Mouse (Mus musculus): Measurements from ENCODE around the gene Dock9. TPM values are rescaled to one million over a fixed set of nuclear protein-coding genes. Genes with fewer than 3 reads are reported as not detected.

Gene Dock9
- polyA plus RNA-seq, 1 experiment from 2014 or later = 6.4 TPM

DNA sequence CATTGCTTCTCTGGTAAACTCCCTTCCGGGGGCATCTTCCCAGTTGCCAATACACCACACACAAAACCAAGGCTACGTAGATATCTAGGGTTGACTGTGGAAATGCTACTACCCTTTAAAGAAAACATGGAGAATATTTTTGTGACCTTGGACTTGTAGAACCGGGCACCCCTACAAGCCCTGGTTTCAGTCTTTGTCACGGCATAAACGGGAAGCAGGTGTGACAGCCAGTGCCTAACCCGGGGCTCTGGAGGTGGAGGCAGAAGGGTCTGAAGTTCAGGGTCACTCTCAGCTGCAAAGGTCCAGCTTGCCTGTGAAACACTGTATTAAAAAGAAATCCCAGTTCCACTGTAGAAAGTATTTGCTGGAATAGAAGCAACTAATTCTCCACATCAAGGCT lies 200.6 kb downstream of the Dock9 start:
- DNase-seq (ENCODE audit: low spot score) (no peak), ATAC-seq (ENCODE audit: low FRiP score, low TSS enrichment) (no peak)
- Histone ChIP-seq H3K27ac (replicated peaks) (no peak overlapping the region), H3K4me2 (replicated peaks; ENCODE audit: low read depth) (no peak overlapping the region), H3K4me1 (replicated peaks; ENCODE audit: control insufficient read depth, insufficient read depth) (no peaks in the 10 kb centered on the region), H3K27me3 (ENCODE audit: control insufficient read depth, insufficient read depth, low read length) (no peaks in the 10 kb centered on the region), H3K36me3 (ENCODE audit: control insufficient read depth, insufficient read depth, low read length) (peaks cover 9% of the 10 kb centered on the region; the same call in 1 of the 2 replicates), H3K9ac (ENCODE audit: low read length) (no peak overlapping the region), H3K9me3 (ENCODE audit: control insufficient read depth, low read length) (no peaks in the 10 kb centered on the region), H3K4me3 (ENCODE audit: low read depth, low read length) (no peak overlapping the region)
- TF ChIP-seq EP300 (optimal IDR thresholded peaks at IDR 0.05) (no peak), CTCF (IDR thresholded peaks at IDR 0.05; ENCODE audit: low read depth) (no peak)
- 81% methylated on average over 6 of the region's 6 CpGs for WGBS

GRCm38 (mm10) chr14:121596631-121597030 lies 201.0 kb downstream of the Dock9 start:
- TF ChIP-seq CTCF (IDR thresholded peaks at IDR 0.05; ENCODE audit: low read depth) (no peak), EP300 (optimal IDR thresholded peaks at IDR 0.05) (no peak)
- Histone ChIP-seq H3K9me3 (ENCODE audit: control insufficient read depth, low read length) (no peaks in the 10 kb centered on the region), H3K4me2 (replicated peaks; ENCODE audit: low read depth) (no peak overlapping the region), H3K27me3 (ENCODE audit: control insufficient read depth, insufficient read depth, low read length) (no peaks in the 10 kb centered on the region), H3K4me1 (replicated peaks; ENCODE audit: control insufficient read depth, insufficient read depth) (no peaks in the 10 kb centered on the region), H3K27ac (replicated peaks) (no peak overlapping the region), H3K9ac (ENCODE audit: low read length) (no peak overlapping the region), H3K4me3 (ENCODE audit: low read depth, low read length) (no peak overlapping the region), H3K36me3 (ENCODE audit: control insufficient read depth, insufficient read depth, low read length) (peaks cover 12% of the 10 kb centered on the region; the same call in 1 of the 2 replicates)
- ATAC-seq (ENCODE audit: low FRiP score, low TSS enrichment) (no peak), DNase-seq (ENCODE audit: low spot score) (no peak)
- 82% methylated on average over 9 of the region's 9 CpGs for WGBS

- no peak for ATAC-seq (ENCODE audit: low FRiP score, low TSS enrichment)
- peaks cover 14% of the 10 kb centered on the region; the same call in 1 of the 2 replicates for H3K36me3 ChIP-seq (ENCODE audit: control insufficient read depth, insufficient read depth, low read length)
- no peaks in the 10 kb centered on the region for H3K27me3 ChIP-seq (ENCODE audit: control insufficient read depth, insufficient read depth, low read length)
- 60% methylated on average over 5 of the region's 5 CpGs for WGBS
- H3K4me1 ChIP-seq (replicated peaks; ENCODE audit: control insufficient read depth, insufficient read depth) = no peaks in the 10 kb centered on the region; the same call in 1 of the 2 replicates
- H3K9ac ChIP-seq (ENCODE audit: low read length) = no peak overlapping the region
- DNase-seq (ENCODE audit: low spot score) = no peak
- no peaks in the 10 kb centered on the region for H3K9me3 ChIP-seq (ENCODE audit: control insufficient read depth, low read length)
- TF ChIP-seq EP300 (optimal IDR thresholded peaks at IDR 0.05) (no peak), CTCF (IDR thresholded peaks at IDR 0.05; ENCODE audit: low read depth) (no peak)
- no peak overlapping the region for H3K4me3 ChIP-seq (ENCODE audit: low read depth, low read length)
- H3K4me2 ChIP-seq (replicated peaks; ENCODE audit: low read depth) = no peak overlapping the region
- no peak overlapping the region for H3K27ac ChIP-seq (replicated peaks)
These were observed 203.0 kb downstream of the Dock9 start for GRCm38 (mm10) chr14:121594684-121595083.

- Histone ChIP-seq H3K9me3 (ENCODE audit: control insufficient read depth, low read length) (no peaks in the 10 kb centered on the region), H3K4me1 (replicated peaks; ENCODE audit: control insufficient read depth, insufficient read depth) (no peaks in the 10 kb centered on the region; the same call in 1 of the 2 replicates), H3K4me2 (replicated peaks; ENCODE audit: low read depth) (no peak overlapping the region), H3K9ac (ENCODE audit: low read length) (no peak overlapping the region), H3K27ac (replicated peaks) (no peak overlapping the region), H3K4me3 (ENCODE audit: low read depth, low read length) (no peak overlapping the region), H3K27me3 (ENCODE audit: control insufficient read depth, insufficient read depth, low read length) (no peaks in the 10 kb centered on the region), H3K36me3 (ENCODE audit: control insufficient read depth, insufficient read depth, low read length) (peaks cover 14% of the 10 kb centered on the region; the same call in 1 of the 2 replicates)
- no peak for DNase-seq (ENCODE audit: low spot score)
- WGBS = 38% methylated on average over 10 of the region's 10 CpGs
- TF ChIP-seq EP300 (optimal IDR thresholded peaks at IDR 0.05) = no peak
- TF ChIP-seq CTCF (IDR thresholded peaks at IDR 0.05; ENCODE audit: low read depth) = no peak
- no peak for ATAC-seq (ENCODE audit: low FRiP score, low TSS enrichment)
These were observed 204.2 kb downstream of the Dock9 start for GRCm38 (mm10) chr14:121593313-121593929.

GRCm38 (mm10) chr14:121592890-121593289 lies 204.7 kb downstream of the Dock9 start:
- H3K4me3 ChIP-seq (ENCODE audit: low read depth, low read length) = no peak overlapping the region
- H3K4me2 ChIP-seq (replicated peaks; ENCODE audit: low read depth) = no peak overlapping the region
- H3K36me3 ChIP-seq (ENCODE audit: control insufficient read depth, insufficient read depth, low read length) = peaks cover 14% of the 10 kb centered on the region; the same call in 1 of the 2 replicates
- no peaks in the 10 kb centered on the region for H3K27me3 ChIP-seq (ENCODE audit: control insufficient read depth, insufficient read depth, low read length)
- ATAC-seq (ENCODE audit: low FRiP score, low TSS enrichment) = no peak
- 33% methylated on average over 3 of the region's 3 CpGs for WGBS
- no peak overlapping the region for H3K9ac ChIP-seq (ENCODE audit: low read length)
- DNase-seq (ENCODE audit: low spot score) = no peak
- no peaks in the 10 kb centered on the region; the same call in 1 of the 2 replicates for H3K4me1 ChIP-seq (replicated peaks; ENCODE audit: control insufficient read depth, insufficient read depth)
- no peak overlapping the region for H3K27ac ChIP-seq (replicated peaks)
- no peak for TF ChIP-seq EP300 (optimal IDR thresholded peaks at IDR 0.05)
- no peak for TF ChIP-seq CTCF (IDR thresholded peaks at IDR 0.05; ENCODE audit: low read depth)
- no peaks in the 10 kb centered on the region for H3K9me3 ChIP-seq (ENCODE audit: control insufficient read depth, low read length)

DNA sequence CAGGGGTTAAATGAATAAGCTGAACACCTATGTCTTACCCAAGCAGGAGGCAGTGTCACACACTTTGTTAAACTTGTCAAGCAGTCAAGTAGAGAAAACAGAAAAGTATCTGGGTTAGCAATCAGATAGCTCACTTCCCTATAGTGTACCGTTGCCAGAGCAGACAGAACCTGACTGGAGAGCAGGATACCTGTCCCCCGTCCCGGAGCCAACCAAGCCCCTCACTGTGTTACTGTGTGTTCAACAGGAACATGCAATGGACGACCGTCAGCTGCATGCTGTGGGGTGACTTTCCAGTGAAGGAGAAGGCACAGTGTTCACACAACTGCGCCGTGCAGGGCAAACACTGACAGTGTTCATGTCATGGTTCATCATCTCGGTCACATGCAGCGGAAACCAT lies 205.3 kb downstream of the Dock9 start:
- H3K4me2 ChIP-seq (replicated peaks; ENCODE audit: low read depth) = no peak overlapping the region
- H3K27me3 ChIP-seq (ENCODE audit: control insufficient read depth, insufficient read depth, low read length) = no peaks in the 10 kb centered on the region
- TF ChIP-seq EP300 (optimal IDR thresholded peaks at IDR 0.05) (no peak), CTCF (IDR thresholded peaks at IDR 0.05; ENCODE audit: low read depth) (no peak)
- no peak overlapping the region for H3K4me3 ChIP-seq (ENCODE audit: low read depth, low read length)
- H3K9me3 ChIP-seq (ENCODE audit: control insufficient read depth, low read length) = no peaks in the 10 kb centered on the region
- no peak overlapping the region for H3K9ac ChIP-seq (ENCODE audit: low read length)
- H3K36me3 ChIP-seq (ENCODE audit: control insufficient read depth, insufficient read depth, low read length) = peaks cover 14% of the 10 kb centered on the region; the same call in 1 of the 2 replicates
- no peaks in the 10 kb centered on the region; the same call in 1 of the 2 replicates for H3K4me1 ChIP-seq (replicated peaks; ENCODE audit: control insufficient read depth, insufficient read depth)
- WGBS = 58% methylated on average over 9 of the region's 9 CpGs
- no peak for DNase-seq (ENCODE audit: low spot score)
- no peak overlapping the region for H3K27ac ChIP-seq (replicated peaks)
- ATAC-seq (ENCODE audit: low FRiP score, low TSS enrichment) = no peak

Data from stomach, postnatal 0 days (tissue).